Mouse (Mus musculus) testis, adult 2 months (tissue): ENCODE data around the gene Invs.

ENCODE experiments used
- CTCF ChIP-seq: fragments of 200-500 bp; IDR thresholded peaks from 2 replicates; pipeline ENCODE4 v1.5.1; 2012; ENCODE audit warnings: low read depth, mild to moderate bottlenecking, inconsistent platforms, low read length, moderate library complexity; ENCODE audit not compliant: control insufficient read depth, insufficient read depth, insufficient replicate concordance
- POLR2A ChIP-seq: fragments of 200-500 bp; IDR thresholded peaks from 2 replicates; pipeline ENCODE4 v1.6.1; 2012; ENCODE audit warnings: low read depth, mild to moderate bottlenecking, inconsistent platforms, low read length, moderate library complexity; ENCODE audit not compliant: control insufficient read depth

- TF ChIP-seq CTCF = no peak
- no peak for TF ChIP-seq POLR2A
Measured at GRCm38 (mm10) chr4:48422633-48423032, 143.1 kb downstream of the Invs start.
